Mouse (Mus musculus) neural tube, embryonic 13.5 days (tissue): ENCODE measurements at regions not wholly inside any gene's neighbourhood (a gene's known extent, or its start where the extent isn't known, plus 50 kb on each side); places are given as distances from the start of the nearest gene placed in this dataset.

Experiments
- ATAC-seq: fragments of 200-750 bp; cut with Nextera tagmentation; 2 replicates; pipeline ENCODE4 v1.8.0; 2017; ENCODE audit warnings: low read depth, mild to moderate bottlenecking, moderate TSS enrichment, moderate library complexity
- H3K27ac ChIP-seq: fragments of 300-500 bp; sonication (generic); replicated peaks from 2 replicates; pipeline ENCODE4 v1.5.1; 2015; ENCODE audit warnings: moderate library complexity, mild to moderate bottlenecking, inconsistent platforms
- H3K27me3 ChIP-seq: fragments of 300-500 bp; sonication (generic); 2 replicates; pipeline ENCODE4 v1.6.1; 2015; ENCODE audit warnings: mild to moderate bottlenecking, inconsistent platforms
- H3K36me3 ChIP-seq: fragments of 300-500 bp; sonication (generic); 2 replicates; pipeline ENCODE4 v1.6.1; 2015; ENCODE audit warnings: mild to moderate bottlenecking, inconsistent platforms
- H3K4me1 ChIP-seq: fragments of 300-500 bp; sonication (generic); replicated peaks from 2 replicates; pipeline ENCODE4 v1.6.1; 2015; ENCODE audit warnings: inconsistent platforms
- H3K4me2 ChIP-seq: fragments of 300-500 bp; sonication (generic); 2 replicates; pipeline ENCODE4 v1.6.1; 2015; ENCODE audit warnings: inconsistent platforms, mild to moderate bottlenecking, moderate library complexity
- H3K4me3 ChIP-seq: fragments of 300-500 bp; sonication (generic); 2 replicates; pipeline ENCODE4 v1.5.1; 2015; ENCODE audit warnings: mild to moderate bottlenecking, inconsistent platforms
- H3K9ac ChIP-seq: fragments of 300-500 bp; sonication (generic); 2 replicates; pipeline ENCODE4 v1.6.1; 2015; ENCODE audit warnings: moderate library complexity, mild to moderate bottlenecking, inconsistent platforms
- H3K9me3 ChIP-seq: fragments of 300-500 bp; sonication (generic); 2 replicates; pipeline ENCODE4 v1.6.1; 2016; ENCODE audit warnings: inconsistent platforms
- WGBS: fragments of 180-500 bp; shearing (Covaris S2); methylation state at CpG from one replicate; pipeline ENCODE4 v1.1.7; 2015; 5-methylcytosine and 5-hydroxymethylcytosine counted together

- 24% methylated on average over 6 of the region's 6 CpGs for WGBS
- Histone ChIP-seq H3K9me3 (no peaks in the 10 kb centered on the region), H3K4me2 (peak overlapping the region; percentile 35), H3K4me3 (no peak overlapping the region), H3K27me3 (no peaks in the 10 kb centered on the region), H3K9ac (no peak overlapping the region), H3K27ac (no peak overlapping the region), H3K4me1 (peaks cover 5% of the 10 kb centered on the region), H3K36me3 (no peaks in the 10 kb centered on the region)
- ATAC-seq, result peak; percentile 99
Measured at GRCm38 (mm10) chr1:17838408-17839022, 307.2 kb downstream of the Crisp4 start.

- 87% methylated on average over 2 of the region's 2 CpGs for WGBS
- H3K9me3 ChIP-seq, result no peaks in the 10 kb centered on the region
- H3K4me1 ChIP-seq, result no peaks in the 10 kb centered on the region
- no peak overlapping the region for H3K27ac ChIP-seq
- H3K4me2 ChIP-seq, result no peak overlapping the region
- no peak for ATAC-seq
- H3K4me3 ChIP-seq, result no peak overlapping the region
- no peaks in the 10 kb centered on the region for H3K27me3 ChIP-seq
- no peaks in the 10 kb centered on the region for H3K36me3 ChIP-seq
- H3K9ac ChIP-seq, result no peak overlapping the region
Measured at GRCm38 (mm10) chr1:17825860-17826259, 319.8 kb downstream of the Crisp4 start.
